Mouse (Mus musculus) midbrain, embryonic 14.5 days (tissue): Measurements from ENCODE around the gene Plxnc1. TPM values are rescaled to one million over a fixed set of nuclear protein-coding genes. Genes with fewer than 3 reads are reported as not detected.

Source experiments
- ATAC-seq: fragments of 200-750 bp; cut with Nextera tagmentation; 2 replicates; pipeline ENCODE4 v1.8.0; 2017; ENCODE audit warnings: moderate number of reproducible peaks, moderate library complexity; ENCODE audit not compliant: low FRiP score, low TSS enrichment
- DNase-seq: peaks from one replicate; pipeline ENCODE4 v3.0.0-alpha.2; 2015
- H3K27ac ChIP-seq: fragments of 300-500 bp; sonication (generic); replicated peaks from 2 replicates; pipeline ENCODE4 v1.5.1; 2014; ENCODE audit warnings: mild to moderate bottlenecking, low read depth, low read length, moderate library complexity
- H3K27me3 ChIP-seq: fragments of 300-500 bp; sonication (generic); 2 replicates; pipeline ENCODE4 v1.6.1; 2014; ENCODE audit warnings: low read length, control low read depth, mixed read lengths; ENCODE audit not compliant: control insufficient read depth, insufficient read depth
- H3K36me3 ChIP-seq: fragments of 300-500 bp; sonication (generic); 2 replicates; pipeline ENCODE4 v1.6.1; 2014; ENCODE audit warnings: low read length, control low read depth; ENCODE audit not compliant: control insufficient read depth, insufficient read depth
- H3K4me1 ChIP-seq: fragments of 300-500 bp; sonication (generic); 2 replicates; pipeline ENCODE4 v1.6.1; 2014; ENCODE audit warnings: mild to moderate bottlenecking, antibody characterized with exemption, low read length, control low read depth; ENCODE audit not compliant: control insufficient read depth, insufficient read depth
- H3K4me2 ChIP-seq: fragments of 300-500 bp; sonication (generic); 2 replicates; pipeline ENCODE4 v1.6.1; 2014; ENCODE audit warnings: mild to moderate bottlenecking, low read length, moderate library complexity
- H3K4me3 ChIP-seq: fragments of 300-500 bp; sonication (generic); replicated peaks from 2 replicates; pipeline ENCODE4 v1.5.1; 2014; ENCODE audit warnings: low read depth, low read length
- H3K9ac ChIP-seq: fragments of 300-500 bp; sonication (generic); replicated peaks from 2 replicates; pipeline ENCODE4 v1.6.1; 2014; ENCODE audit warnings: mild to moderate bottlenecking, low read length, moderate library complexity
- H3K9me3 ChIP-seq: fragments of 300-500 bp; sonication (generic); 2 replicates; pipeline ENCODE4 v1.6.1; 2016; ENCODE audit warnings: low read length, control low read depth, mixed read lengths; ENCODE audit not compliant: control insufficient read depth
- WGBS: fragments of 180-500 bp; shearing (Covaris S2); extraction: QIAGEN DNeasy Blood & Tissue Kit; methylation state at CpG from one replicate; pipeline ENCODE4 v1.1.7; 2014; 5-methylcytosine and 5-hydroxymethylcytosine counted together
- polyA plus RNA-seq: library from polyadenylated mRNA; unstranded; fragments of >200 nt; fragmentation: Nextera tagmentation; extraction: Ambion mirVana; gene quantifications from 2 replicates; pipeline ENCODE4 v1.2.1, GENCODE M21; 2014

Plxnc1 gene
- polyA plus RNA-seq, 1 experiment from 2014 or later: 23.4 TPM

- Histone ChIP-seq H3K4me2 (no peak overlapping the region), H3K4me1 (no peaks in the 10 kb centered on the region; the same call in 1 of the 2 replicates), H3K36me3 (peaks cover 37% of the 10 kb centered on the region), H3K4me3 (no peak overlapping the region), H3K9ac (no peak overlapping the region), H3K27me3 (no peaks in the 10 kb centered on the region), H3K9me3 (no peaks in the 10 kb centered on the region), H3K27ac (no peak overlapping the region)
- 81% methylated on average over 12 of the region's 12 CpGs for WGBS
- ATAC-seq (no peak), DNase-seq (no peak)
Observed at GRCm38 (mm10) chr10:94866995-94867856, 77.4 kb downstream of the Plxnc1 start.

GRCm38 (mm10) chr10:94865206-94865605 is 79.4 kb downstream of the Plxnc1 start:
- no peak for ATAC-seq
- Histone ChIP-seq H3K4me3 (no peak overlapping the region), H3K9ac (no peak overlapping the region), H3K9me3 (no peaks in the 10 kb centered on the region), H3K36me3 (peaks cover 28% of the 10 kb centered on the region), H3K27me3 (no peaks in the 10 kb centered on the region), H3K27ac (peak overlapping the region; percentile 33; the same call in 1 of the 2 replicates), H3K4me1 (no peaks in the 10 kb centered on the region; the same call in 1 of the 2 replicates), H3K4me2 (no peak overlapping the region)
- WGBS: 60% methylated on average over 9 of the region's 9 CpGs
- DNase-seq: peak; percentile 41

GRCm38 (mm10) chr10:94864199-94864928 is 80.3 kb downstream of the Plxnc1 start:
- no peak overlapping the region for H3K27ac ChIP-seq
- H3K4me1 ChIP-seq: no peaks in the 10 kb centered on the region; the same call in 1 of the 2 replicates
- H3K9ac ChIP-seq: no peak overlapping the region
- H3K4me2 ChIP-seq: no peak overlapping the region
- H3K9me3 ChIP-seq: no peaks in the 10 kb centered on the region
- H3K4me3 ChIP-seq: no peak overlapping the region
- WGBS: 90% methylated on average over 9 of the region's 9 CpGs
- no peak for DNase-seq
- peaks cover 24% of the 10 kb centered on the region for H3K36me3 ChIP-seq
- ATAC-seq: no peak
- no peaks in the 10 kb centered on the region for H3K27me3 ChIP-seq

GRCm38 (mm10) chr10:94863251-94863650 is 81.4 kb downstream of the Plxnc1 start:
- no peak overlapping the region for H3K27ac ChIP-seq
- WGBS: 90% methylated on average over 9 of the region's 9 CpGs
- ATAC-seq (no peak), DNase-seq (no peak)
- H3K4me3 ChIP-seq: no peak overlapping the region
- no peaks in the 10 kb centered on the region for H3K9me3 ChIP-seq
- no peak overlapping the region for H3K9ac ChIP-seq
- peaks cover 22% of the 10 kb centered on the region for H3K36me3 ChIP-seq
- no peak overlapping the region for H3K4me2 ChIP-seq
- no peaks in the 10 kb centered on the region for H3K27me3 ChIP-seq
- H3K4me1 ChIP-seq: no peaks in the 10 kb centered on the region; the same call in 1 of the 2 replicates

- Histone ChIP-seq H3K9me3 (no peaks in the 10 kb centered on the region), H3K4me3 (no peak overlapping the region), H3K27ac (no peak overlapping the region), H3K4me1 (no peaks in the 10 kb centered on the region), H3K9ac (no peak overlapping the region), H3K36me3 (peaks cover 18% of the 10 kb centered on the region), H3K4me2 (no peak overlapping the region), H3K27me3 (no peaks in the 10 kb centered on the region)
- DNase-seq (no peak), ATAC-seq (no peak)
- 95% methylated on average over 4 of the region's 4 CpGs for WGBS
Observed at GRCm38 (mm10) chr10:94860870-94861269, 83.8 kb downstream of the Plxnc1 start.

GRCm38 (mm10) chr10:94858277-94859033 is 86.2 kb downstream of the Plxnc1 start:
- Histone ChIP-seq H3K4me1 (0 out of 2 replicates have a peak, but pooled peaks cover 3% of the 10 kb centered on the region), H3K4me3 (no peak overlapping the region), H3K36me3 (peaks cover 13% of the 10 kb centered on the region), H3K9me3 (no peaks in the 10 kb centered on the region), H3K4me2 (no peak overlapping the region), H3K9ac (no peak overlapping the region), H3K27ac (no peak overlapping the region), H3K27me3 (no peaks in the 10 kb centered on the region)
- no peak for ATAC-seq
- no peak for DNase-seq
- 87% methylated on average over 6 of the region's 6 CpGs for WGBS

- DNase-seq (no peak), ATAC-seq (no peak)
- Histone ChIP-seq H3K9ac (no peak overlapping the region), H3K27ac (no peak overlapping the region), H3K36me3 (0 out of 2 replicates have a peak, but pooled peaks cover 36% of the 10 kb centered on the region), H3K4me3 (no peak overlapping the region), H3K9me3 (no peaks in the 10 kb centered on the region), H3K4me2 (no peak overlapping the region), H3K27me3 (no peaks in the 10 kb centered on the region), H3K4me1 (0 out of 2 replicates have a peak, but pooled peaks cover 3% of the 10 kb centered on the region)
- 68% methylated on average over 4 of the region's 4 CpGs for WGBS
Observed at GRCm38 (mm10) chr10:94850565-94850964, 94.1 kb downstream of the Plxnc1 start.

GRCm38 (mm10) chr10:94849930-94850329 is 94.7 kb downstream of the Plxnc1 start:
- no peak overlapping the region for H3K27ac ChIP-seq
- no peak overlapping the region for H3K4me2 ChIP-seq
- no peaks in the 10 kb centered on the region for H3K9me3 ChIP-seq
- 94% methylated on average over 9 of the region's 9 CpGs for WGBS
- no peak for ATAC-seq
- 0 out of 2 replicates have a peak, but pooled peaks cover 34% of the 10 kb centered on the region for H3K36me3 ChIP-seq
- H3K27me3 ChIP-seq: no peaks in the 10 kb centered on the region
- 0 out of 2 replicates have a peak, but pooled peaks cover 3% of the 10 kb centered on the region for H3K4me1 ChIP-seq
- H3K4me3 ChIP-seq: no peak overlapping the region
- no peak overlapping the region for H3K9ac ChIP-seq
- no peak for DNase-seq
